Comparison of ENCODE assay signal across 23 mouse cellular contexts in genomic region chr7:139341020-139341660, GRCm38 (mm10). TPM values are rescaled to one million over a fixed set of nuclear protein-coding genes. Genes with fewer than 3 reads are reported as not detected.
DNase-seq lines count a peak whose midpoint lies in the region; ATAC-seq and TF ChIP-seq lines count a peak whose summit lies in the region.
"Had no signal": no experiment of that assay in that cellular context is flagged by ENCODE, and none has a peak within 500 bp of the region (broad histone marks: within the 10 kb centered on the region; RNA-seq: fewer than 3 reads in every experiment).

No protein-coding gene starts in this region.

- TF ChIP-seq POLR2A in lung, adult 2 months (IDR thresholded peaks at IDR 0.05; ENCODE audit: borderline replicate concordance, extremely low read depth, low read depth, low read length), result no peak

- 74% methylated on average over 4 of the region's 4 CpGs for WGBS in midbrain, embryonic 11.5 days
- 62% methylated on average over 4 of the region's 4 CpGs for WGBS in midbrain, embryonic 13.5 days
- 63% methylated on average over 4 of the region's 4 CpGs for WGBS in lung, adult 2 months

- no peaks in the 10 kb centered on the region for H3K9me3 ChIP-seq in midbrain, embryonic 11.5 days (ENCODE audit: control insufficient read depth, low read length)
- H3K9me3 ChIP-seq in midbrain, embryonic 13.5 days, result no peaks in the 10 kb centered on the region
- H3K9me3 ChIP-seq: embryonic facial prominence, embryonic 13.5 days; heart, embryonic 13.5 days; hindbrain, embryonic 13.5 days; intestine, embryonic 15.5 days; limb, embryonic 10.5 days; megakaryocyte, embryonic 14.5 days; neural tube, embryonic 15.5 days had no signal

- peak; percentile 66 for ATAC-seq in cerebellum, adult (ENCODE audit: insufficient number of reproducible peaks, low FRiP score, low TSS enrichment)
- no peak for ATAC-seq in midbrain, embryonic 11.5 days (ENCODE audit: low FRiP score)
- no peak; the same call in 1 of the 2 replicates for ATAC-seq in midbrain, embryonic 13.5 days
- ATAC-seq: forebrain, embryonic 16.5 days; intestine, embryonic 15.5 days; liver, postnatal 0 days; midbrain, embryonic 16.5 days had no signal

- H3K9ac ChIP-seq in midbrain, embryonic 11.5 days (ENCODE audit: low read length), result no peak overlapping the region
- H3K9ac ChIP-seq in midbrain, embryonic 13.5 days (replicated peaks), result no peak overlapping the region
- H3K9ac ChIP-seq: embryonic facial prominence, embryonic 13.5 days; heart, embryonic 13.5 days; hindbrain, embryonic 13.5 days; intestine, embryonic 15.5 days; liver, postnatal 0 days; neural tube, embryonic 15.5 days had no signal

- no peak overlapping the region for H3K4me3 ChIP-seq in midbrain, embryonic 11.5 days (ENCODE audit: low read depth, low read length)
- H3K4me3 ChIP-seq in midbrain, embryonic 13.5 days (replicated peaks), result no peak overlapping the region
- H3K4me3 ChIP-seq in lung, adult 2 months (replicated peaks; ENCODE audit: extremely low read depth, low read depth, low read length), result no peak overlapping the region
- H3K4me3 ChIP-seq: embryonic facial prominence, embryonic 13.5 days; heart, embryonic 13.5 days; hindbrain, embryonic 13.5 days; intestine, embryonic 15.5 days; limb, embryonic 10.5 days; megakaryocyte, embryonic 14.5 days; neural tube, embryonic 15.5 days had no signal

- no peak overlapping the region for H3K27ac ChIP-seq in midbrain, embryonic 11.5 days (ENCODE audit: low read depth, low read length)
- no peak overlapping the region for H3K27ac ChIP-seq in midbrain, embryonic 13.5 days
- H3K27ac ChIP-seq: embryonic facial prominence, embryonic 13.5 days; heart, embryonic 13.5 days; hindbrain, embryonic 13.5 days; intestine, embryonic 15.5 days; limb, embryonic 10.5 days; neural tube, embryonic 15.5 days; stomach, postnatal 0 days had no signal

- no peaks in the 10 kb centered on the region for H3K27me3 ChIP-seq in midbrain, embryonic 11.5 days (ENCODE audit: control insufficient read depth, insufficient read depth, low read length)
- H3K27me3 ChIP-seq in midbrain, embryonic 13.5 days, result no peaks in the 10 kb centered on the region
- H3K27me3 ChIP-seq: embryonic facial prominence, embryonic 13.5 days; heart, embryonic 13.5 days; intestine, embryonic 15.5 days; neural tube, embryonic 15.5 days had no signal

- DNase-seq in cerebellum, postnatal 4 days (ENCODE audit: low spot score in 2 of 2), result no peak
- DNase-seq in midbrain, embryonic 11.5 days (ENCODE audit: low spot score, missing footprints), result peak; percentile 77
- DNase-seq in cerebellum, adult 9-10 months, result peak; percentile 73
- DNase-seq in ovary, postnatal 36 days (ENCODE audit: low spot score), result no peak
- DNase-seq in kidney, adult 11 months, result no peak
- no peak for DNase-seq in lung, adult 2 months
- DNase-seq: adrenal gland, postnatal 10 days; gastrocnemius, postnatal 10 days; heart, adult 18-20 months; layer of hippocampus, postnatal 36 days; liver, postnatal 0 days had no signal

- H3K4me2 ChIP-seq in midbrain, embryonic 11.5 days, result no peak overlapping the region
- H3K4me2 ChIP-seq in midbrain, embryonic 13.5 days (replicated peaks), result no peak overlapping the region
- H3K4me2 ChIP-seq: embryonic facial prominence, embryonic 13.5 days; heart, embryonic 13.5 days; hindbrain, embryonic 13.5 days; intestine, embryonic 15.5 days; neural tube, embryonic 15.5 days had no signal

- no peaks in the 10 kb centered on the region for H3K36me3 ChIP-seq in midbrain, embryonic 11.5 days (ENCODE audit: control insufficient read depth, insufficient read depth, low read length)
- no peaks in the 10 kb centered on the region for H3K36me3 ChIP-seq in midbrain, embryonic 13.5 days
- H3K36me3 ChIP-seq: embryonic facial prominence, embryonic 13.5 days; heart, embryonic 13.5 days; hindbrain, embryonic 13.5 days; intestine, embryonic 15.5 days; limb, embryonic 10.5 days; neural tube, embryonic 15.5 days had no signal

- no peaks in the 10 kb centered on the region for H3K4me1 ChIP-seq in midbrain, embryonic 11.5 days (ENCODE audit: control insufficient read depth, insufficient read depth, low read length)
- H3K4me1 ChIP-seq in midbrain, embryonic 13.5 days (replicated peaks), result no peaks in the 10 kb centered on the region
- peaks cover 3% of the 10 kb centered on the region for H3K4me1 ChIP-seq in lung, adult 2 months (ENCODE audit: control insufficient read depth, insufficient read depth, low read length)
- H3K4me1 ChIP-seq: limb, embryonic 10.5 days had no signal

- no peak for TF ChIP-seq CTCF in lung, adult 2 months (IDR thresholded peaks at IDR 0.05; ENCODE audit: insufficient read depth, low read length)

RNA-seq across cellular contexts. Expression of gene Inpp5a, which starts 47.8 kb away (rescaled TPM):
- 23.2 and 25.2 TPM in 2 replicates for polyA plus RNA-seq in midbrain, embryonic 11.5 days (2014; fragmentation: Nextera tagmentation; extraction: Ambion mirVana)
- 10.0 and 14.3 TPM in 2 replicates for polyA plus RNA-seq in midbrain, embryonic 13.5 days (2015; fragmentation: Nextera tagmentation; extraction: Ambion mirVana)
- 52.1 and 61.0 TPM in 2 replicates for polyA plus RNA-seq in lung, adult 2 months (2012; rRNA removed)

Comparison
In these comparisons a context has a peak if more than half of its experiments do, and no peak if none do; other contexts are left out.
1. DNase-seq: peak in midbrain, embryonic 11.5 days (single experiment) and cerebellum, adult 9-10 months (single experiment); none in cerebellum, postnatal 4 days (0 of 2), ovary, postnatal 36 days (single experiment), kidney, adult 11 months (single experiment) and lung, adult 2 months (single experiment).